Mouse (Mus musculus) testis, adult 2 months (tissue): Measurements from ENCODE around the gene Ssbp4.

Source experiments
- CTCF ChIP-seq: fragments of 200-500 bp; IDR thresholded peaks from 2 replicates; pipeline ENCODE4 v1.5.1; 2012; ENCODE audit warnings: low read depth, mild to moderate bottlenecking, inconsistent platforms, low read length, moderate library complexity; ENCODE audit not compliant: control insufficient read depth, insufficient read depth, insufficient replicate concordance
- POLR2A ChIP-seq: fragments of 200-500 bp; IDR thresholded peaks from 2 replicates; pipeline ENCODE4 v1.6.1; 2012; ENCODE audit warnings: low read depth, mild to moderate bottlenecking, inconsistent platforms, low read length, moderate library complexity; ENCODE audit not compliant: control insufficient read depth

GRCm38 (mm10) chr8:70584606-70585257 lies 23.9 kb downstream of the Ssbp4 start:
- TF ChIP-seq POLR2A (no peak), CTCF (no peak)
